ENCODE assay signal across 18 mouse cellular contexts in the genomic region with DNA sequence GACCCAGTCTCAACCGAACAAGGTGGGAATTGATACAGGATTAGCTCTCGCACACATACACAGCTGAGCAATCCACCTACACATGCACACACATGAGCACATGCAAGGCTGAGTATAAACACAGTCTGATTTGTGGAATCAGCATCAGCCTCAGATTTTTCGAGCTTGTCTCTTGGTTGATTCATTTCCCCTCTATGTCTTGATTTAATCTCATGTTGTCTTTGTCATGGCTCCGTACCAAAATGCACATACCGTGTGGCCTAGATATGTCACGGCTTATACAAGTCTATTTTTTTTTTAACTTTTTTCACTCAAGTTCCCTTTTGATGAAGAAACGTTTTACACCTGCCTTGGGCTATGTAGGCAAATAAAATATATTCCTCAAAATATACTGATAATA.
"Had no signal": no experiment of that assay in that cellular context is flagged by ENCODE, and none has a peak within 500 bp of the region (broad histone marks: within the 10 kb centered on the region; RNA-seq: fewer than 3 reads in every experiment).

No protein-coding gene starts in this region.

- ATAC-seq: midbrain, embryonic 16.5 days had no signal

- H3K4me2 ChIP-seq: lung, embryonic 14.5 days; midbrain, embryonic 12.5 days; neural tube, embryonic 12.5 days had no signal

- H3K36me3 ChIP-seq: midbrain, embryonic 10.5 days; midbrain, embryonic 12.5 days; neural tube, embryonic 12.5 days had no signal

- H3K27me3 ChIP-seq: midbrain, embryonic 12.5 days; neural tube, embryonic 12.5 days had no signal

- DNase-seq: lung, adult 18-20 months; lung, embryonic 14.5 days; lung, postnatal 10 days; lung, postnatal 4 days; midbrain, embryonic 14.5 days; right cerebral cortex, adult 18-20 months; right cerebral cortex, postnatal 25 days; right cerebral cortex, postnatal 4 days; spleen, adult 18-20 months; thymus, adult 18-20 months; thymus, postnatal 14 days; thymus, postnatal 36 days had no signal

- H3K9me3 ChIP-seq: midbrain, embryonic 10.5 days; midbrain, embryonic 12.5 days; neural tube, embryonic 12.5 days had no signal

- H3K27ac ChIP-seq: liver, embryonic 14.5 days; midbrain, embryonic 10.5 days; midbrain, embryonic 12.5 days; neural tube, embryonic 12.5 days had no signal

- H3K9ac ChIP-seq: liver, embryonic 14.5 days; lung, embryonic 14.5 days; midbrain, embryonic 12.5 days; neural tube, embryonic 12.5 days had no signal

- H3K4me3 ChIP-seq: midbrain, embryonic 10.5 days; midbrain, embryonic 12.5 days; myocyte; neural tube, embryonic 12.5 days had no signal
